Mouse (Mus musculus) kidney, embryonic 14.5 days (tissue): ENCODE measurements at regions not wholly inside any gene's neighbourhood (a gene's known extent, or its start where the extent isn't known, plus 50 kb on each side); places are given as distances from the start of the nearest gene placed in this dataset.

Experiments used
- ATAC-seq: fragments of 200-750 bp; cut with Nextera tagmentation; 2 replicates; pipeline ENCODE4 v1.8.0; 2017; ENCODE audit warnings: moderate number of reproducible peaks, mild to moderate bottlenecking, moderate TSS enrichment, moderate library complexity; ENCODE audit not compliant: low FRiP score, low TSS enrichment
- H3K27ac ChIP-seq: fragments of 300-500 bp; sonication (generic); 2 replicates; pipeline ENCODE4 v1.5.1; 2014; ENCODE audit warnings: low read depth, mild to moderate bottlenecking, low read length, moderate library complexity, mixed read lengths
- H3K27me3 ChIP-seq: fragments of 300-500 bp; sonication (generic); 2 replicates; pipeline ENCODE4 v1.6.1; 2014; ENCODE audit warnings: mild to moderate bottlenecking, low read length; ENCODE audit not compliant: control insufficient read depth, insufficient read depth
- H3K36me3 ChIP-seq: fragments of 300-500 bp; sonication (generic); 2 replicates; pipeline ENCODE4 v1.6.1; 2014; ENCODE audit warnings: low read length, mixed read lengths; ENCODE audit not compliant: control insufficient read depth, insufficient read depth
- H3K4me1 ChIP-seq: fragments of 300-500 bp; sonication (generic); 2 replicates; pipeline ENCODE4 v1.6.1; 2014; ENCODE audit warnings: low read length, mixed read lengths; ENCODE audit not compliant: control insufficient read depth, insufficient read depth
- H3K4me2 ChIP-seq: fragments of 300-500 bp; sonication (generic); replicated peaks from 2 replicates; pipeline ENCODE4 v1.6.1; 2014; ENCODE audit warnings: low read depth, mild to moderate bottlenecking, low read length
- H3K4me3 ChIP-seq: fragments of 300-500 bp; sonication (generic); 2 replicates; pipeline ENCODE4 v1.5.1; 2014; ENCODE audit warnings: mild to moderate bottlenecking, low read length
- H3K9ac ChIP-seq: fragments of 300-500 bp; sonication (generic); 2 replicates; pipeline ENCODE4 v1.6.1; 2014; ENCODE audit warnings: low read depth, mild to moderate bottlenecking, low read length, moderate library complexity
- H3K9me3 ChIP-seq: fragments of 300-500 bp; sonication (generic); 2 replicates; pipeline ENCODE4 v1.6.1; 2016; ENCODE audit warnings: low read length; ENCODE audit not compliant: control insufficient read depth
- WGBS: fragments of 180-500 bp; shearing (Covaris S2); extraction: QIAGEN DNeasy Blood & Tissue Kit; methylation state at CpG from one replicate; pipeline ENCODE4 v1.1.7; 2014; 5-methylcytosine and 5-hydroxymethylcytosine counted together

GRCm38 (mm10) chr2:159418371-159418940 lies 623.8 kb downstream of the Dhx35 start:
- Histone ChIP-seq H3K4me2 (no peak overlapping the region), H3K36me3 (no peaks in the 10 kb centered on the region), H3K27me3 (no peaks in the 10 kb centered on the region), H3K4me3 (no peak overlapping the region), H3K27ac (no peak overlapping the region), H3K4me1 (peaks cover 8% of the 10 kb centered on the region), H3K9me3 (no peaks in the 10 kb centered on the region), H3K9ac (no peak overlapping the region)
- 63% methylated on average over 7 of the region's 7 CpGs for WGBS
- ATAC-seq: no peak

GRCm38 (mm10) chr2:159422281-159422937 lies 627.8 kb downstream of the Dhx35 start:
- Histone ChIP-seq H3K27me3 (no peaks in the 10 kb centered on the region), H3K9ac (no peak overlapping the region), H3K9me3 (no peaks in the 10 kb centered on the region), H3K4me2 (no peak overlapping the region), H3K27ac (peak overlapping the region; percentile 4; the same call in 1 of the 2 replicates), H3K36me3 (no peaks in the 10 kb centered on the region), H3K4me3 (no peak overlapping the region), H3K4me1 (no peaks in the 10 kb centered on the region)
- 24% methylated on average over 7 of the region's 7 CpGs for WGBS
- no peak for ATAC-seq

GRCm38 (mm10) chr2:159428201-159428600 lies 633.6 kb downstream of the Dhx35 start:
- H3K4me3 ChIP-seq: no peak overlapping the region
- peak; percentile 85 for ATAC-seq
- 22% methylated on average over 1 of the region's 1 CpGs for WGBS

GRCm38 (mm10) chr2:159430577-159431329 lies 636.1 kb downstream of the Dhx35 start:
- ATAC-seq: no peak
- H3K27me3 ChIP-seq: no peaks in the 10 kb centered on the region
- no peak overlapping the region for H3K27ac ChIP-seq
- 71% methylated on average over 5 of the region's 5 CpGs for WGBS
- 0 out of 2 replicates have a peak, but pooled peaks cover 2% of the 10 kb centered on the region for H3K9me3 ChIP-seq
- no peak overlapping the region for H3K9ac ChIP-seq
- no peak overlapping the region for H3K4me3 ChIP-seq
- H3K4me2 ChIP-seq: no peak overlapping the region
- H3K36me3 ChIP-seq: no peaks in the 10 kb centered on the region
- H3K4me1 ChIP-seq: no peaks in the 10 kb centered on the region

More at GRCm38 (mm10) chr2:159428201-159428600, 633.6 kb downstream of the Dhx35 start:
- Histone ChIP-seq H3K27me3 (no peaks in the 10 kb centered on the region), H3K4me2 (no peak overlapping the region), H3K36me3 (no peaks in the 10 kb centered on the region), H3K4me1 (no peaks in the 10 kb centered on the region), H3K9ac (no peak overlapping the region), H3K27ac (no peak overlapping the region), H3K9me3 (no peaks in the 10 kb centered on the region)

GRCm38 (mm10) chr2:159438961-159439360 lies 644.4 kb downstream of the Dhx35 start:
- Histone ChIP-seq H3K36me3 (no peaks in the 10 kb centered on the region), H3K4me2 (no peak overlapping the region), H3K9me3 (0 out of 2 replicates have a peak, but pooled peaks cover 1% of the 10 kb centered on the region), H3K27ac (no peak overlapping the region), H3K9ac (no peak overlapping the region), H3K27me3 (no peaks in the 10 kb centered on the region), H3K4me1 (no peaks in the 10 kb centered on the region), H3K4me3 (no peak overlapping the region)
- no peak for ATAC-seq
- 75% methylated on average over 6 of the region's 6 CpGs for WGBS

- WGBS: 35% methylated on average over 8 of the region's 8 CpGs
Observed at GRCm38 (mm10) chr2:159443581-159443980, 649.0 kb downstream of the Dhx35 start.

GRCm38 (mm10) chr2:159446434-159446833 lies 651.8 kb downstream of the Dhx35 start:
- H3K27ac ChIP-seq: no peak overlapping the region
- WGBS: 60% methylated on average over 5 of the region's 5 CpGs
- H3K4me1 ChIP-seq: no peaks in the 10 kb centered on the region
- H3K9me3 ChIP-seq: no peaks in the 10 kb centered on the region
- ATAC-seq: no peak; the same call in 1 of the 2 replicates
- no peak overlapping the region for H3K4me2 ChIP-seq
- H3K36me3 ChIP-seq: no peaks in the 10 kb centered on the region
- no peak overlapping the region for H3K4me3 ChIP-seq
- no peaks in the 10 kb centered on the region for H3K27me3 ChIP-seq
- no peak overlapping the region for H3K9ac ChIP-seq

More at GRCm38 (mm10) chr2:159443581-159443980, 649.0 kb downstream of the Dhx35 start:
- no peak overlapping the region for H3K27ac ChIP-seq
- no peaks in the 10 kb centered on the region for H3K36me3 ChIP-seq
- no peak overlapping the region for H3K4me2 ChIP-seq
- no peaks in the 10 kb centered on the region for H3K27me3 ChIP-seq
- no peaks in the 10 kb centered on the region for H3K9me3 ChIP-seq
- H3K9ac ChIP-seq: no peak overlapping the region
- no peak for ATAC-seq
- H3K4me1 ChIP-seq: no peaks in the 10 kb centered on the region
- no peak overlapping the region for H3K4me3 ChIP-seq

- no peak for ATAC-seq
- Histone ChIP-seq H3K9me3 (no peaks in the 10 kb centered on the region), H3K27ac (no peak overlapping the region), H3K9ac (no peak overlapping the region), H3K4me2 (no peak overlapping the region), H3K36me3 (no peaks in the 10 kb centered on the region), H3K4me3 (no peak overlapping the region), H3K4me1 (no peaks in the 10 kb centered on the region), H3K27me3 (no peaks in the 10 kb centered on the region)
- WGBS: 81% methylated on average over 5 of the region's 5 CpGs
Observed at GRCm38 (mm10) chr2:159446886-159447285, 652.3 kb downstream of the Dhx35 start.

GRCm38 (mm10) chr2:159448976-159449375 lies 654.4 kb downstream of the Dhx35 start:
- Histone ChIP-seq H3K4me2 (no peak overlapping the region), H3K9me3 (no peaks in the 10 kb centered on the region), H3K27me3 (no peaks in the 10 kb centered on the region), H3K9ac (no peak overlapping the region), H3K36me3 (no peaks in the 10 kb centered on the region), H3K4me3 (no peak overlapping the region), H3K4me1 (no peaks in the 10 kb centered on the region), H3K27ac (no peak overlapping the region)
- ATAC-seq: no peak
- 80% methylated on average over 5 of the region's 5 CpGs for WGBS
